Mouse (Mus musculus) limb, embryonic 12.5 days (tissue): ENCODE results near the gene Prr12. TPM values are rescaled to one million over a fixed set of nuclear protein-coding genes. Genes with fewer than 3 reads are reported as not detected.

ENCODE experiments used
- ATAC-seq: fragments of 200-750 bp; cut with Nextera tagmentation; 2 replicates; pipeline ENCODE4 v1.8.0; 2017; ENCODE audit warnings: low read depth, moderate TSS enrichment; ENCODE audit not compliant: insufficient number of reproducible peaks, insufficient read depth, low FRiP score, low TSS enrichment
- H3K27ac ChIP-seq: fragments of 300-500 bp; sonication (generic); 2 replicates; pipeline ENCODE4 v1.5.1; 2016; ENCODE audit warnings: mild to moderate bottlenecking, moderate library complexity
- H3K27me3 ChIP-seq: fragments of 300-500 bp; sonication (generic); 2 replicates; pipeline ENCODE4 v1.6.1; 2016; ENCODE audit warnings: mild to moderate bottlenecking, moderate library complexity
- H3K36me3 ChIP-seq: fragments of 300-500 bp; sonication (generic); 2 replicates; pipeline ENCODE4 v1.6.1; 2016; ENCODE audit warnings: mild to moderate bottlenecking, moderate library complexity
- H3K4me1 ChIP-seq: fragments of 300-500 bp; sonication (generic); replicated peaks from 2 replicates; pipeline ENCODE4 v1.6.1; 2016
- H3K4me2 ChIP-seq: fragments of 300-500 bp; sonication (generic); 2 replicates; pipeline ENCODE4 v1.6.1; 2016; ENCODE audit warnings: mild to moderate bottlenecking, moderate library complexity
- H3K4me3 ChIP-seq: fragments of 300-500 bp; sonication (generic); replicated peaks from 2 replicates; pipeline ENCODE4 v1.5.1; 2016; ENCODE audit warnings: mild to moderate bottlenecking
- H3K9ac ChIP-seq: fragments of 300-500 bp; sonication (generic); replicated peaks from 2 replicates; pipeline ENCODE4 v1.6.1; 2016; ENCODE audit warnings: mild to moderate bottlenecking, moderate library complexity
- H3K9me3 ChIP-seq: fragments of 300-500 bp; sonication (generic); 2 replicates; pipeline ENCODE4 v1.6.1; 2016; ENCODE audit warnings: mild to moderate bottlenecking, moderate library complexity
- WGBS: fragments of 180-500 bp; shearing (Covaris S2); methylation state at CpG from one replicate; pipeline ENCODE4 v1.1.7; 2016; 5-methylcytosine and 5-hydroxymethylcytosine counted together
- polyA plus RNA-seq: library from polyadenylated mRNA; unstranded; fragments of >200 nt; fragmentation: Nextera tagmentation; extraction: Ambion mirVana; gene quantifications from 2 replicates; pipeline ENCODE4 v1.2.1, GENCODE M21; 2016

Gene Prr12
- polyA plus RNA-seq, 1 experiment from 2014 or later = 15.0 TPM

- Histone ChIP-seq H3K9me3 (no peaks in the 10 kb centered on the region), H3K4me2 (no peak overlapping the region), H3K27ac (no peak overlapping the region), H3K36me3 (peaks cover 100% of the 10 kb centered on the region), H3K4me1 (peaks cover 10% of the 10 kb centered on the region; the same call in 1 of the 2 replicates), H3K9ac (no peak overlapping the region), H3K27me3 (no peaks in the 10 kb centered on the region), H3K4me3 (no peak overlapping the region)
- 96% methylated on average over 30 of the region's 30 CpGs for WGBS
- ATAC-seq = no peak
Observed at GRCm38 (mm10) chr7:45007846-45008245, 44.8 kb downstream of the Prr12 start.

GRCm38 (mm10) chr7:45007141-45007540 lies 45.5 kb downstream of the Prr12 start:
- H3K4me3 ChIP-seq = no peak overlapping the region
- no peak overlapping the region for H3K27ac ChIP-seq
- no peak overlapping the region for H3K4me2 ChIP-seq
- H3K36me3 ChIP-seq = peaks cover 100% of the 10 kb centered on the region
- H3K27me3 ChIP-seq = no peaks in the 10 kb centered on the region
- WGBS = 96% methylated on average over 29 of the region's 29 CpGs
- H3K9me3 ChIP-seq = no peaks in the 10 kb centered on the region
- ATAC-seq = no peak
- H3K9ac ChIP-seq = no peak overlapping the region
- peaks cover 10% of the 10 kb centered on the region; the same call in 1 of the 2 replicates for H3K4me1 ChIP-seq

GRCm38 (mm10) chr7:45006503-45006902 lies 46.2 kb downstream of the Prr12 start:
- H3K4me2 ChIP-seq = no peak overlapping the region
- ATAC-seq = no peak
- WGBS = 98% methylated on average over 12 of the region's 12 CpGs

GRCm38 (mm10) chr7:45005321-45005992 lies 47.2 kb downstream of the Prr12 start:
- H3K9me3 ChIP-seq = no peaks in the 10 kb centered on the region
- H3K27ac ChIP-seq = peak overlapping the region; percentile 66
- peaks cover 100% of the 10 kb centered on the region for H3K36me3 ChIP-seq
- peaks cover 10% of the 10 kb centered on the region; the same call in 1 of the 2 replicates for H3K4me1 ChIP-seq
- WGBS = 89% methylated on average over 6 of the region's 6 CpGs
- ATAC-seq = no peak
- no peak overlapping the region for H3K4me3 ChIP-seq
- H3K4me2 ChIP-seq = no peak overlapping the region
- no peaks in the 10 kb centered on the region for H3K27me3 ChIP-seq
- 0 out of 2 replicates have a peak overlapping the region, but pooled peaks have one; percentile 34 for H3K9ac ChIP-seq

More at GRCm38 (mm10) chr7:45006503-45006902, 46.2 kb downstream of the Prr12 start:
- Histone ChIP-seq H3K27me3 (no peaks in the 10 kb centered on the region), H3K4me3 (no peak overlapping the region), H3K36me3 (peaks cover 100% of the 10 kb centered on the region), H3K27ac (no peak overlapping the region), H3K9me3 (no peaks in the 10 kb centered on the region), H3K9ac (no peak overlapping the region), H3K4me1 (peaks cover 10% of the 10 kb centered on the region; the same call in 1 of the 2 replicates)

- Histone ChIP-seq H3K27ac (peak overlapping the region; percentile 69), H3K9me3 (no peaks in the 10 kb centered on the region), H3K36me3 (peaks cover 100% of the 10 kb centered on the region), H3K27me3 (no peaks in the 10 kb centered on the region), H3K4me3 (no peak overlapping the region), H3K9ac (no peak overlapping the region), H3K4me1 (peaks cover 15% of the 10 kb centered on the region; the same call in 1 of the 2 replicates), H3K4me2 (no peak overlapping the region)
- ATAC-seq = no peak
- 47% methylated on average over 3 of the region's 3 CpGs for WGBS
Observed at GRCm38 (mm10) chr7:45004546-45004945, 48.1 kb downstream of the Prr12 start.

- no peaks in the 10 kb centered on the region for H3K9me3 ChIP-seq
- no peak overlapping the region for H3K27ac ChIP-seq
- H3K4me2 ChIP-seq = no peak overlapping the region
- ATAC-seq = no peak
- no peak overlapping the region for H3K4me3 ChIP-seq
- peaks cover 29% of the 10 kb centered on the region for H3K4me1 ChIP-seq
- H3K27me3 ChIP-seq = no peaks in the 10 kb centered on the region
- no peak overlapping the region for H3K9ac ChIP-seq
- WGBS = 91% methylated on average over 7 of the region's 7 CpGs
- H3K36me3 ChIP-seq = peaks cover 83% of the 10 kb centered on the region
Observed at GRCm38 (mm10) chr7:45002440-45002839, 50.2 kb downstream of the Prr12 start.

- Histone ChIP-seq H3K27ac (no peak overlapping the region), H3K9ac (no peak overlapping the region)
Observed at GRCm38 (mm10) chr7:45000539-45001114, 52.1 kb downstream of the Prr12 start.

GRCm38 (mm10) chr7:44999753-45000152 lies 52.9 kb downstream of the Prr12 start:
- peaks cover 72% of the 10 kb centered on the region for H3K36me3 ChIP-seq
- no peak overlapping the region for H3K27ac ChIP-seq
- H3K4me1 ChIP-seq = peaks cover 37% of the 10 kb centered on the region
- H3K4me2 ChIP-seq = peak overlapping the region; percentile 94; the same call in 1 of the 2 replicates
- H3K27me3 ChIP-seq = no peaks in the 10 kb centered on the region
- peak overlapping the region; percentile 19; the same call in 1 of the 2 replicates for H3K4me3 ChIP-seq
- no peak for ATAC-seq
- no peak overlapping the region for H3K9ac ChIP-seq
- 78% methylated on average over 11 of the region's 11 CpGs for WGBS
- H3K9me3 ChIP-seq = no peaks in the 10 kb centered on the region

More at GRCm38 (mm10) chr7:45000539-45001114, 52.1 kb downstream of the Prr12 start:
- no peak overlapping the region for H3K4me2 ChIP-seq
- no peak for ATAC-seq
- no peaks in the 10 kb centered on the region for H3K9me3 ChIP-seq
- no peak overlapping the region; the same call in 1 of the 2 replicates for H3K4me3 ChIP-seq
- 89% methylated on average over 21 of the region's 21 CpGs for WGBS
- peaks cover 40% of the 10 kb centered on the region for H3K4me1 ChIP-seq
- H3K27me3 ChIP-seq = no peaks in the 10 kb centered on the region
- peaks cover 72% of the 10 kb centered on the region for H3K36me3 ChIP-seq

GRCm38 (mm10) chr7:44998501-44998955 lies 54.2 kb downstream of the Prr12 start, which contains the start of gene Bcl2l12:
Bcl2l12 (minus strand) TSS chr7:44998712.
- Histone ChIP-seq H3K4me3 (peak within 1 kb of the TSS; percentile 58), H3K4me1 (peaks cover 33% of the 10 kb centered on the region), H3K27ac (peak within 1 kb of the TSS; percentile 90), H3K9me3 (no peaks in the 10 kb centered on the region), H3K4me2 (peak within 1 kb of the TSS; percentile 94), H3K9ac (peak within 1 kb of the TSS; percentile 79), H3K27me3 (no peaks in the 10 kb centered on the region), H3K36me3 (peaks cover 72% of the 10 kb centered on the region)
- ATAC-seq = no peak
- WGBS = 1% methylated on average over 18 of the region's 18 CpGs

GRCm38 (mm10) chr7:44997940-44998428 lies 54.7 kb downstream of the Prr12 start:
- Histone ChIP-seq H3K27ac (peak overlapping the region; percentile 90), H3K9ac (peak overlapping the region; percentile 79), H3K4me2 (peak overlapping the region; percentile 94), H3K36me3 (peaks cover 72% of the 10 kb centered on the region), H3K9me3 (no peaks in the 10 kb centered on the region), H3K4me3 (peak overlapping the region; percentile 58), H3K27me3 (no peaks in the 10 kb centered on the region), H3K4me1 (peaks cover 33% of the 10 kb centered on the region)
- 3% methylated on average over 15 of the region's 15 CpGs for WGBS
- no peak for ATAC-seq

- H3K4me2 ChIP-seq = peak within 1 kb of the TSS; percentile 94
- peak within 1 kb of the TSS; percentile 58 for H3K4me3 ChIP-seq
- WGBS = under 1% methylated on average over 43 of the region's 43 CpGs
- H3K4me1 ChIP-seq = peaks cover 33% of the 10 kb centered on the region
- peaks cover 72% of the 10 kb centered on the region for H3K36me3 ChIP-seq
- peak within 1 kb of the TSS; percentile 79 for H3K9ac ChIP-seq
- no peaks in the 10 kb centered on the region for H3K27me3 ChIP-seq
- H3K9me3 ChIP-seq = no peaks in the 10 kb centered on the region
- peak; percentile 86 for ATAC-seq
- peak within 1 kb of the TSS; percentile 90 for H3K27ac ChIP-seq
Observed at GRCm38 (mm10) chr7:44997231-44997939, 55.3 kb downstream of the Prr12 start, which contains the start of gene Irf3. Irf3 (plus strand) TSS chr7:44997648.
